Mouse (Mus musculus) embryonic fibroblast, embryonic 13.5 days (primary cell): Measurements from ENCODE around the gene Cyb5rl. TPM values are rescaled to one million over a fixed set of nuclear protein-coding genes. Genes with fewer than 3 reads are reported as not detected.
"Not testable (repeated sequence)": the region's sequence is repeated elsewhere in the genome, so short reads cannot be mapped to it uniquely, and the experiment has no call there.

ENCODE experiments used
- H3K27ac ChIP-seq: 2 replicates; pipeline ENCODE4 v1.5.1; 2012; ENCODE audit warnings: low read length, control low read depth, inconsistent platforms; ENCODE audit not compliant: insufficient read depth
- H3K4me1 ChIP-seq: 2 replicates; pipeline ENCODE4 v1.6.1; 2011; ENCODE audit warnings: low read length; ENCODE audit not compliant: control insufficient read depth, insufficient read depth
- H3K4me3 ChIP-seq: 2 replicates; pipeline ENCODE4 v1.5.1; 2011; ENCODE audit warnings: mild to moderate bottlenecking, control low read depth, low read length; ENCODE audit not compliant: insufficient read depth
- CTCF ChIP-seq: IDR thresholded peaks from 2 replicates; pipeline ENCODE4 v1.5.1; 2011; ENCODE audit warnings: mild to moderate bottlenecking, control low read depth, low read length, moderate library complexity, borderline replicate concordance; ENCODE audit not compliant: insufficient read depth
- POLR2A ChIP-seq: IDR thresholded peaks from 2 replicates; pipeline ENCODE4 v1.6.1; 2011; ENCODE audit warnings: low read depth, mild to moderate bottlenecking, control low read depth, low read length, moderate library complexity
- polyA plus RNA-seq: library from polyadenylated mRNA; stranded (reverse); fragments of >200 nt; gene quantifications from 2 replicates; pipeline ENCODE4 v1.2.4, GENCODE M21; 2011; ENCODE audit warnings: low read depth; ENCODE audit not compliant: missing spikeins, insufficient read length

Cyb5rl gene
- polyA plus RNA-seq, 1 experiment: 6.3 TPM

- H3K4me3 ChIP-seq: no peak overlapping the region
- TF ChIP-seq POLR2A (no peak), CTCF (no peak)
- H3K4me1 ChIP-seq: no peaks in the 10 kb centered on the region
- no peak overlapping the region for H3K27ac ChIP-seq
These were observed 32.2 kb downstream of the Cyb5rl start for GRCm38 (mm10) chr4:107098791-107099525.

- TF ChIP-seq POLR2A (no peak), CTCF (no peak)
- H3K4me3 ChIP-seq: no peak overlapping the region
- no peak overlapping the region for H3K27ac ChIP-seq
- no peaks in the 10 kb centered on the region for H3K4me1 ChIP-seq
These were observed 35.4 kb downstream of the Cyb5rl start for GRCm38 (mm10) chr4:107102220-107102619.

DNA sequence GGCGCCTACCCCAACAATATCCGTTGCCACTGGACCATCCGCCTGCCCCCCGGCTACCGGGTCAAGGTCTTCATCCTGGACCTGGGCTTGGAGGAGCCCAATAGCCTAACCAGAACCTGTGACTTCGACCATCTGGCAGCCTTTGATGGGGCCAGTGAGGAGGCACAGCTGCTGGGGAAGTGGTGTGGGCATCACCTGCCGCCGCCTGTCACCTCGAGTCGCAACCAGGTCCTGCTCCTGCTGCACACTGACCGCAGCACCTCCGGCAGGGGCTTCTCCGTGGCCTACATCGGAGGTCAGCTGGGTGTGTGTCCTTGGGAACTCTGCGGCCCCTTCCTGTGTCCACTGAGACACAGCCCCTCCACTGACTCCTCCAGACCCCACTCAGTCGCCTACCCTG, 40.0 kb downstream of the Cyb5rl start:
- TF ChIP-seq POLR2A: no peak
- TF ChIP-seq CTCF: no peak
- H3K4me3 ChIP-seq: no peak overlapping the region
- H3K4me1 ChIP-seq: no peaks in the 10 kb centered on the region
- H3K27ac ChIP-seq: no peak overlapping the region

DNA sequence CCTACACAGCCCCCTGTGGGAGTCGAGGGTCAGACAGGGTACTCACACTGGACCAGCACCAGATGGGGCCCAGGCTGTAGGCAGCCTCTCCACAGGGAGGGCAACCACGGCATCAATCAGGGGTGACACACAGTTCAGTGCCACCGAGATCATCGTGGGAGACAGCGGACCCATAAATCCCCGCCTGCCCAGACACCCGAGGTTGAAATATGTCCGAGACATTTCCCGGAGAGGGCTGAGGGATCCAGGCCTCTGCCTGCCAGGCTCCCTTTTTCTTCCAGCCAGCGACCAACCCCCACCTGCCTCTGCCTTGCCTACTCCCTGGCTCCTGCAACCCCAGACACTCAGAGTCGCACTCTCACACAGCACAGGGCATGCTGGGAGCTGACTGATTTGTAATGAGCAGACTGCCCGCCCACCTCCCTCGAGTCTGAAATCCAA, 41.5 kb downstream of the Cyb5rl start:
- Histone ChIP-seq H3K4me3 (no peak overlapping the region), H3K27ac (no peak overlapping the region), H3K4me1 (no peaks in the 10 kb centered on the region)
- TF ChIP-seq CTCF (no peak), POLR2A (no peak; the same call in 1 of the 2 replicates)

DNA sequence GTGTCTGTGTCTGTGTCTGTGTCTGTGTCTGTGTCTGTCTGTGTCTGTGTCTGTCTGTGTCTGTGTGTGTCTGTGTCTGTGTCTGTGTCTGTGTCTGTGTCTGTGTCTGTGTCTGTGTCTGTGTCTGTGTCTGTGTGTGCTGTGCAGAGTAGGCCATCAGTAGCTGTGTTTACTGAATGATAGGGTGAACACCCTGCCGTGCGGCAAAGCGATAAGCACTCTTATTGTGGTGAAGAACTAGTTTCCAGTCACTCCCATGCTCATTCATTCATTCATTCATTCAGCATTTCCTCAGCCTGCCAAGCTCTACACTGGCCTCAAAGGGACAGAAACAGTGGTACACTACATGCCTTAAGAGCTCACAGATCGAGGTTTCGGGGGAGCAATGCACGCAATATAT, 42.4 kb downstream of the Cyb5rl start:
- not testable (repeated sequence) for H3K4me3 ChIP-seq, H3K4me1 ChIP-seq, H3K27ac ChIP-seq

GRCm38 (mm10) chr4:107114278-107114677, 47.5 kb downstream of the Cyb5rl start:
- H3K27ac ChIP-seq: no peak overlapping the region
- H3K4me3 ChIP-seq: no peak overlapping the region
- no peaks in the 10 kb centered on the region for H3K4me1 ChIP-seq
- no peak for TF ChIP-seq POLR2A
- no peak for TF ChIP-seq CTCF

- no peaks in the 10 kb centered on the region for H3K4me1 ChIP-seq
- H3K27ac ChIP-seq: no peak overlapping the region
- no peak overlapping the region for H3K4me3 ChIP-seq
- TF ChIP-seq CTCF: no peak
- TF ChIP-seq POLR2A: no peak
These were observed 51.1 kb downstream of the Cyb5rl start for GRCm38 (mm10) chr4:107117741-107118385.

DNA sequence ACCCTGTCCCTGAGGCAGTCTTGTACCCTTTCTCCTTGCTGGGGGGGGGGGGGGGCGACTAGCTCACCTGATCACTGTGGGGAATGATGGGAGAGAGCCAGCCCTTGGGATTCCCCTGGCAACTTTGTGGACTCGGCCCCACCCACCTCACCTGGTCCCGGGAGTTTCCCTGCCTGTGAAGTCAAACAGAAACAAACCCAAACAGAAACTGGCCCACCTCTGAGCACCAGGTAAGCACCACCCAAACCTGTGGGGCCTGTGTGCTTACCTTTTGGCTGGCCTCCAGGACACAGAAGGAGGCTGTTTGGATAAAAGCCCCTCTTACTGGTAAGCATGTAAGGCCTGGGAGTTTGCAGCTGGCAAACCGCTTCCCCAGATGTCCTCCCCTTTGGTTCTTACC, 52.3 kb downstream of the Cyb5rl start:
- Histone ChIP-seq H3K4me3 (no peak overlapping the region), H3K4me1 (no peaks in the 10 kb centered on the region), H3K27ac (no peak overlapping the region)
- TF ChIP-seq POLR2A (no peak), CTCF (no peak)

DNA sequence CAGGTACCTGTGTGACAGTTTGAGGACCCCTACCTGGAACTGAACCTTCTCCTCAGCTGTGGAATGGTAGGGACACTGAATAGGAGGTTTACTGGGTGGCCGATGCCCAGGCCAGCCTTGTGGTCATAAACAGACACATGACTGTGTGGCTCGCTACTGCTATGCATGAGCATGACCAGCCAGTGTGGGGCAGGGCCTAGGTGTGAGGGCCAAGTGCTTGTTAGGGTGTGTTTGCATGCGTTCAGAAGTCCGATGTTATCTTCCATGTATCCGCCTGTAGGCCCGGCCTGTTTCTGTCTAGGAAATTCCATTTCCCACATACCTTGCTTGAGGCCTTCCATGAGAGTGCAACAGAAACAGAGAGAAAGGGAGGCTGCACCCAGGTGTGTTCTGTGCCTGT, 53.9 kb downstream of the Cyb5rl start:
- Histone ChIP-seq H3K4me3 (no peak overlapping the region), H3K4me1 (no peaks in the 10 kb centered on the region), H3K27ac (no peak overlapping the region)
- TF ChIP-seq POLR2A (no peak), CTCF (no peak)

DNA sequence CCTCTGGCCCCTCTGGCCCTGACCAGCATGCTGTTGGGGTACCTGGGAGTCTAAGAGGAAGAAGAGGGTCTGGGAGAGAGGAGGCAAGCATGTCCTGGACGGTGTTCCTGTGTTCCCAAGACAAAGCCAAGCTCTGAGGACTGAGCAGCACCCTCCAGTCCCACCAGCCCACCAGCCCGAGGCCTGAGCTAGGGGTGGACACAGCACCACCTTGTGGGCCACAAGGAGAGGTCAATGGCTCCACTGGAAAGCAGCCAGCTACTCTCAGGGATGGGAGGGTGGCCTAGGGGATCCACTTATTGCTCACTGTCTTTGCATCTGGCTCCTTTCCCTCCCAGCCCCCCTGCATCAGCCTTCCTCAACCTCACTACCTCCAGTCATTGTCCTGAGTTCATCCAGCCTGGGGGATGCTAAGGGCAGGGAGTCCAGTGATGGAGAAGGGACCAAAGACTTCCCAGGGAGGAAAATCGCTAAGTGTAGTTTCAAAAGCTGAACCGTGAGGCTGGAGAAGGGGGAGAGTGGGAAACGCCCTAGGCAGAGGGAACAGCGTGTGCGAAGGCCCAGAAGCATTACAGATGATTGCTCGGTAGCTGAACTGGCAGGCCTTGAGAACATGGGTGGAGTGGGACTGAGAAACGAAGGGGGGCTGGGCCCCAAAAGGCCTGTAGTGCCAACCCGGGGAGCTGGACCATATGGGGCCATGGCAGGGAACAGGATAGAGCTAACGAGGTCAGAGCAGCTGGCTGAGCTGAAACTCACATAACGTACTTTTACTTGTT, 54.6 kb downstream of the Cyb5rl start:
- Histone ChIP-seq H3K27ac (no peak overlapping the region), H3K4me1 (no peaks in the 10 kb centered on the region), H3K4me3 (no peak overlapping the region)
- TF ChIP-seq POLR2A: no peak
- TF ChIP-seq CTCF: peak; percentile 52; the same call in 1 of the 2 replicates
